Mouse (Mus musculus): ENCODE data around the gene Mgmt. TPM values are rescaled to one million over a fixed set of nuclear protein-coding genes. Genes with fewer than 3 reads are reported as not detected.

The Mgmt gene
- total RNA-seq, 1 experiment from 2014 or later: 0.23 TPM

DNA sequence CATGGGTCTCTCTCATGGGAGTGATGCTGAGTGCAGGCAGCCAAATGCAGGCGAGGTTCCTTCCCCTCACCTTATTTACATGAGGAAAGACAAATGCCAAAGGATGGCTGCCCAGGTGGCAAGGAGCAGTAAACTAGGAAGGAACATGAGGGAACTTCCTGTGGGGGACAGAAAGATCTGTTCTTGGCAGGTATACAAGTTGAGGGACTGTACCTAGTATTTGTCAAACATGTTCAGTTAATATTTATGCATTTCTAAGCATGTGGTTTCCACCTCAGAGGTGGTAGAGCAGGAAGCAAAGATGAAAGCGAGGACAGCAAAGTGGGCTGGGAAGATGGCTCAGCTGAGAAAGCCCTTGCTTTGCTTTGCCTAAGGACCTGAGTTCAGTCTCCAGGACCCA, 260.2 kb downstream of the Mgmt start:
- no peak for ATAC-seq (ENCODE audit: extremely low read depth, insufficient number of reproducible peaks, low FRiP score, poor library complexity, severe bottlenecking)

- ATAC-seq (ENCODE audit: extremely low read depth, insufficient number of reproducible peaks, low FRiP score, poor library complexity, severe bottlenecking): no peak
Observed at GRCm38 (mm10) chr7:137159086-137159485, 264.7 kb downstream of the Mgmt start.

DNA sequence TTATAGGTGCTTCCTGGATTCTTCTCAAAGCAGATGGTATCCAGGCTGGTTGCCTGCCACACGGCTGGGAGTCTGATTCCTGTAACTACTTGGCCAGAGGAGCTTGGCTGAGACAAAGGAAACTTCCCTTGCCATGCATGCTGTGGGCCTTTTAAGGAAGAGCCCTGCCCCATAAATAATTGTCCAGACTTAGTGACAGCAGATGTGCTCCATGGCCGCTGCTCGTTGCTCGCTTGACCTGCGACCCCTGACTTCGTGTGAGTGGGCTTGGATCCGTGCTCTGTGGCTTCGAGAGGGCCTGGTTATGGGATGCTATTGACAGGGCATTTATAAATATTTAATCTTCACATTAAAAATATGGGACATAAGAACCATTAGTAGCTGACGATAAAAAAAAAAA, 277.9 kb downstream of the Mgmt start:
- ATAC-seq (ENCODE audit: extremely low read depth, insufficient number of reproducible peaks, low FRiP score, poor library complexity, severe bottlenecking): no peak

Data from neutrophil, adult 5-6 weeks (primary cell).